Mouse (Mus musculus) CH12F3 (cell line): ENCODE measurements around the gene Ptprd.

Experiments used
- in situ Hi-C: fragments of 300-500 bp; cut with MboI; formaldehyde crosslinking; loops from 2 replicates; pipeline ENCODE4 v1.14.3; 2020; ENCODE audit warnings: low sequenced_read_pairs

Gene Ptprd

GRCm38 (mm10) chr4:76350241-76350962, 1861.4 kb downstream of the Ptprd start:
- in situ Hi-C loops: no loop called here

GRCm38 (mm10) chr4:76344059-76344458, 1867.7 kb downstream of the Ptprd start:
- in situ Hi-C loops: no loop called here

- in situ Hi-C loops: no loop called here
These were observed 1873.8 kb downstream of the Ptprd start for GRCm38 (mm10) chr4:76337926-76338325.

GRCm38 (mm10) chr4:76327346-76327745, 1884.4 kb downstream of the Ptprd start:
- in situ Hi-C loops: no loop called here

GRCm38 (mm10) chr4:76325646-76326045, 1886.1 kb downstream of the Ptprd start:
- in situ Hi-C loops: no loop called here

- in situ Hi-C loops: no loop called here
These were observed 1886.8 kb downstream of the Ptprd start for GRCm38 (mm10) chr4:76324928-76325327.

GRCm38 (mm10) chr4:76324509-76324908, 1887.3 kb downstream of the Ptprd start:
- in situ Hi-C loops: no loop called here

GRCm38 (mm10) chr4:76319874-76320273, 1891.9 kb downstream of the Ptprd start:
- in situ Hi-C loops: no loop called here

GRCm38 (mm10) chr4:76315977-76316376, 1895.8 kb downstream of the Ptprd start:
- in situ Hi-C loops: no loop called here

- in situ Hi-C loops: no loop called here
These were observed 1898.0 kb downstream of the Ptprd start for GRCm38 (mm10) chr4:76313749-76314148.

GRCm38 (mm10) chr4:76312593-76312992, 1899.2 kb downstream of the Ptprd start:
- in situ Hi-C loops: no loop called here

GRCm38 (mm10) chr4:76305987-76306386, 1905.8 kb downstream of the Ptprd start:
- in situ Hi-C loops: no loop called here

- in situ Hi-C loops: no loop called here
These were observed 1914.4 kb downstream of the Ptprd start for GRCm38 (mm10) chr4:76297375-76297774.

GRCm38 (mm10) chr4:76292733-76293357, 1918.9 kb downstream of the Ptprd start:
- in situ Hi-C loops: no loop called here

- in situ Hi-C loops: no loop called here
These were observed 1921.3 kb downstream of the Ptprd start for GRCm38 (mm10) chr4:76290484-76290818.

- in situ Hi-C loops: no loop called here
These were observed 1921.9 kb downstream of the Ptprd start for GRCm38 (mm10) chr4:76289612-76290483.

GRCm38 (mm10) chr4:76286016-76286415, 1925.7 kb downstream of the Ptprd start:
- in situ Hi-C loops: no loop called here

GRCm38 (mm10) chr4:76282886-76283285, 1928.9 kb downstream of the Ptprd start:
- in situ Hi-C loops: no loop called here

GRCm38 (mm10) chr4:76262727-76263126, 1949.0 kb downstream of the Ptprd start:
- in situ Hi-C loops: no loop called here

- in situ Hi-C loops: no loop called here
These were observed 1951.1 kb downstream of the Ptprd start for GRCm38 (mm10) chr4:76260686-76261085.

- in situ Hi-C loops: no loop called here
These were observed 1951.5 kb downstream of the Ptprd start for GRCm38 (mm10) chr4:76260286-76260685.

- in situ Hi-C loops: no loop called here
These were observed 1952.1 kb downstream of the Ptprd start for GRCm38 (mm10) chr4:76259636-76260035.
